Mouse (Mus musculus) limb, embryonic 12.5 days (tissue): ENCODE measurements at regions not wholly inside any gene's neighbourhood (a gene's known extent, or its start where the extent isn't known, plus 50 kb on each side); places are given as distances from the start of the nearest gene placed in this dataset.
"Not testable (repeated sequence)": the region's sequence is repeated elsewhere in the genome, so short reads cannot be mapped to it uniquely, and the experiment has no call there.

ENCODE experiments used
- ATAC-seq: fragments of 200-750 bp; cut with Nextera tagmentation; 2 replicates; pipeline ENCODE4 v1.8.0; 2017; ENCODE audit warnings: low read depth, moderate TSS enrichment; ENCODE audit not compliant: insufficient number of reproducible peaks, insufficient read depth, low FRiP score, low TSS enrichment
- H3K27ac ChIP-seq: fragments of 300-500 bp; sonication (generic); 2 replicates; pipeline ENCODE4 v1.5.1; 2016; ENCODE audit warnings: mild to moderate bottlenecking, moderate library complexity
- H3K27me3 ChIP-seq: fragments of 300-500 bp; sonication (generic); 2 replicates; pipeline ENCODE4 v1.6.1; 2016; ENCODE audit warnings: mild to moderate bottlenecking, moderate library complexity
- H3K36me3 ChIP-seq: fragments of 300-500 bp; sonication (generic); 2 replicates; pipeline ENCODE4 v1.6.1; 2016; ENCODE audit warnings: mild to moderate bottlenecking, moderate library complexity
- H3K4me1 ChIP-seq: fragments of 300-500 bp; sonication (generic); replicated peaks from 2 replicates; pipeline ENCODE4 v1.6.1; 2016
- H3K4me2 ChIP-seq: fragments of 300-500 bp; sonication (generic); 2 replicates; pipeline ENCODE4 v1.6.1; 2016; ENCODE audit warnings: mild to moderate bottlenecking, moderate library complexity
- H3K4me3 ChIP-seq: fragments of 300-500 bp; sonication (generic); replicated peaks from 2 replicates; pipeline ENCODE4 v1.5.1; 2016; ENCODE audit warnings: mild to moderate bottlenecking
- H3K9ac ChIP-seq: fragments of 300-500 bp; sonication (generic); replicated peaks from 2 replicates; pipeline ENCODE4 v1.6.1; 2016; ENCODE audit warnings: mild to moderate bottlenecking, moderate library complexity
- H3K9me3 ChIP-seq: fragments of 300-500 bp; sonication (generic); 2 replicates; pipeline ENCODE4 v1.6.1; 2016; ENCODE audit warnings: mild to moderate bottlenecking, moderate library complexity
- WGBS: fragments of 180-500 bp; shearing (Covaris S2); methylation state at CpG from one replicate; pipeline ENCODE4 v1.1.7; 2016; 5-methylcytosine and 5-hydroxymethylcytosine counted together

DNA sequence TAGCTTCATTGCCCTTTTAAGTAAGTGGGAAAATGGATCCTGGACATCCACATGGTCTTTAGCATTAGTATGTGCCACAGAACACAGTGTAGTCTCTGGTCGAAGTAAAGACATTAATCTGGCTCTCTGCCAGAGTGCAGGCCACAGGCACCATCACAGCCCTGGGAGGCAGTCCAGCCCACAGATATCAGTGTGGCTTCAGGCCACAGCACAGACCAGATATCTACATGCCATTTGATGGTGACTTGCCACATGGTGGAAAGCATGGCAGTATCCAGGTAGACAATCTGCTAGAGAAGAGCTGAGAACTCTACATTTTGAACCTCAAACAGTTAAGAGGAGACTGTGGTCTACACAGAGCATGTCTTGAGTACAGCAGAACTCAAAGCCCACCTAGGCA is 981.2 kb upstream of the Cntn5 start:
- Histone ChIP-seq H3K27ac (no peak overlapping the region), H3K4me3 (no peak overlapping the region), H3K9ac (no peak overlapping the region), H3K4me1 (no peaks in the 10 kb centered on the region), H3K9me3 (no peaks in the 10 kb centered on the region), H3K36me3 (no peaks in the 10 kb centered on the region), H3K27me3 (no peaks in the 10 kb centered on the region), H3K4me2 (no peak overlapping the region)
- 80% methylated on average over 1 of the region's 1 CpGs for WGBS
- no peak for ATAC-seq

GRCm38 (mm10) chr9:11872059-11872458 is 967.5 kb upstream of the Cntn5 start:
- H3K27me3 ChIP-seq, result no peaks in the 10 kb centered on the region
- no peaks in the 10 kb centered on the region for H3K36me3 ChIP-seq
- no peaks in the 10 kb centered on the region for H3K9me3 ChIP-seq
- H3K27ac ChIP-seq, result no peak overlapping the region
- no peaks in the 10 kb centered on the region for H3K4me1 ChIP-seq
- no peak for ATAC-seq
- no peak overlapping the region for H3K4me3 ChIP-seq
- no peak overlapping the region for H3K9ac ChIP-seq
- WGBS, result 70% methylated on average over 1 of the region's 1 CpGs
- H3K4me2 ChIP-seq, result no peak overlapping the region

- Histone ChIP-seq H3K27me3 (no peaks in the 10 kb centered on the region), H3K4me2 (no peak overlapping the region), H3K27ac (no peak overlapping the region), H3K4me3 (no peak overlapping the region), H3K9ac (no peak overlapping the region), H3K9me3 (no peaks in the 10 kb centered on the region), H3K4me1 (no peaks in the 10 kb centered on the region), H3K36me3 (no peaks in the 10 kb centered on the region)
- WGBS, result 94% methylated on average over 1 of the region's 1 CpGs
- ATAC-seq, result no peak
These were observed 966.9 kb upstream of the Cntn5 start for GRCm38 (mm10) chr9:11871489-11871888.

GRCm38 (mm10) chr9:11848692-11849091 is 944.1 kb upstream of the Cntn5 start:
- H3K9ac ChIP-seq, H3K4me1 ChIP-seq, H3K27ac ChIP-seq, H3K36me3 ChIP-seq, H3K4me3 ChIP-seq, ATAC-seq, H3K27me3 ChIP-seq, H3K9me3 ChIP-seq, H3K4me2 ChIP-seq: not testable (repeated sequence)
- WGBS, result 75% methylated on average over 3 of the region's 3 CpGs
